ENCODE assay signal across 23 mouse cellular contexts in genomic region chr9:7851841-7852240, GRCm38 (mm10). TPM values are rescaled to one million over a fixed set of nuclear protein-coding genes. Genes with fewer than 3 reads are reported as not detected.
A peak's percentile ranks its signal among the peaks of the same experiment; 100 is the strongest.
DNase-seq lines count a peak whose midpoint lies in the region; ATAC-seq lines count a peak whose summit lies in the region.
"Had no signal": no experiment of that assay in that cellular context is flagged by ENCODE, and none has a peak within 500 bp of the region (broad histone marks: within the 10 kb centered on the region; RNA-seq: fewer than 3 reads in every experiment).

No protein-coding gene starts in this region.

- H3K27me3 ChIP-seq in midbrain, embryonic 11.5 days (ENCODE audit: control insufficient read depth, insufficient read depth, low read length): no peaks in the 10 kb centered on the region
- H3K27me3 ChIP-seq in midbrain, embryonic 13.5 days: no peaks in the 10 kb centered on the region
- H3K27me3 ChIP-seq: CH12.LX; embryonic facial prominence, embryonic 12.5 days; forebrain, embryonic 13.5 days; forebrain, embryonic 15.5 days had no signal

- H3K4me3 ChIP-seq in midbrain, embryonic 11.5 days (ENCODE audit: low read depth, low read length): no peak overlapping the region
- no peak overlapping the region for H3K4me3 ChIP-seq in midbrain, embryonic 13.5 days (replicated peaks)
- H3K4me3 ChIP-seq: embryonic facial prominence, embryonic 10.5 days; embryonic facial prominence, embryonic 12.5 days; forebrain, embryonic 13.5 days; forebrain, embryonic 15.5 days had no signal

- DNase-seq in heart, adult 11 months: peak; percentile 80
- DNase-seq in heart, postnatal 4 days: no peak
- peak; percentile 57 for DNase-seq in midbrain, embryonic 11.5 days (ENCODE audit: low spot score, missing footprints)
- DNase-seq in embryo, embryonic 10 days (ENCODE audit: low spot score): no peak
- DNase-seq: adrenal gland, adult 2 months; adrenal gland, postnatal 10 days; adrenal gland, postnatal 25 days; B cell, adult 2 months; cerebellum, adult 11 months; cerebellum, adult 18-20 months; cerebellum, adult 8-10 months; cerebellum, adult 9-11 months; cerebellum, postnatal 14 days; cerebellum, postnatal 36 days; forebrain, postnatal 0 days had no signal

- H3K4me1 ChIP-seq in midbrain, embryonic 11.5 days (ENCODE audit: control insufficient read depth, insufficient read depth, low read length): no peaks in the 10 kb centered on the region
- no peaks in the 10 kb centered on the region for H3K4me1 ChIP-seq in midbrain, embryonic 13.5 days (replicated peaks)
- H3K4me1 ChIP-seq: embryonic facial prominence, embryonic 12.5 days; forebrain, embryonic 13.5 days; forebrain, embryonic 15.5 days had no signal

- no peak overlapping the region for H3K4me2 ChIP-seq in midbrain, embryonic 11.5 days
- no peak overlapping the region for H3K4me2 ChIP-seq in midbrain, embryonic 13.5 days (replicated peaks)
- H3K4me2 ChIP-seq: embryonic facial prominence, embryonic 12.5 days; forebrain, embryonic 13.5 days; forebrain, embryonic 15.5 days had no signal

- H3K36me3 ChIP-seq in midbrain, embryonic 11.5 days (ENCODE audit: control insufficient read depth, insufficient read depth, low read length): no peaks in the 10 kb centered on the region
- no peaks in the 10 kb centered on the region for H3K36me3 ChIP-seq in midbrain, embryonic 13.5 days
- H3K36me3 ChIP-seq: forebrain, embryonic 15.5 days had no signal

- 91% methylated on average over 8 of the region's 8 CpGs for WGBS in midbrain, embryonic 11.5 days
- WGBS in midbrain, embryonic 13.5 days: 91% methylated on average over 8 of the region's 8 CpGs

- no peak overlapping the region for H3K27ac ChIP-seq in midbrain, embryonic 11.5 days (ENCODE audit: low read depth, low read length)
- no peak overlapping the region for H3K27ac ChIP-seq in midbrain, embryonic 13.5 days
- H3K27ac ChIP-seq: embryonic facial prominence, embryonic 10.5 days; embryonic facial prominence, embryonic 12.5 days; forebrain, embryonic 13.5 days; forebrain, embryonic 15.5 days had no signal

- no peak for ATAC-seq in midbrain, embryonic 11.5 days (ENCODE audit: low FRiP score)
- ATAC-seq in midbrain, embryonic 13.5 days: no peak
- ATAC-seq: CD4-positive, CD25-positive, alpha-beta regulatory T cell, adult 4 months; forebrain, embryonic 13.5 days; forebrain, embryonic 15.5 days; forebrain, postnatal 0 days had no signal

- no peaks in the 10 kb centered on the region for H3K9me3 ChIP-seq in midbrain, embryonic 11.5 days (ENCODE audit: control insufficient read depth, low read length)
- H3K9me3 ChIP-seq in midbrain, embryonic 13.5 days: no peaks in the 10 kb centered on the region
- H3K9me3 ChIP-seq: embryonic facial prominence, embryonic 10.5 days; embryonic facial prominence, embryonic 12.5 days; forebrain, embryonic 13.5 days; forebrain, embryonic 15.5 days; G1E had no signal

- H3K9ac ChIP-seq in midbrain, embryonic 11.5 days (ENCODE audit: low read length): no peak overlapping the region
- H3K9ac ChIP-seq in midbrain, embryonic 13.5 days (replicated peaks): no peak overlapping the region
- H3K9ac ChIP-seq: embryonic facial prominence, embryonic 12.5 days; forebrain, embryonic 13.5 days; forebrain, embryonic 15.5 days; forebrain, postnatal 0 days had no signal

RNA-seq across cellular contexts. Expression of gene Birc2, which starts 15.0 kb away (rescaled TPM):
- total RNA-seq in heart, postnatal 4 days (2021): 10 to 100 TPM; 20.8 to 23.5 TPM
- polyA plus RNA-seq in midbrain, embryonic 11.5 days (2014; fragmentation: Nextera tagmentation; extraction: Ambion mirVana): 42.4 and 47.0 TPM in 2 replicates
- polyA plus RNA-seq in midbrain, embryonic 13.5 days (2015; fragmentation: Nextera tagmentation; extraction: Ambion mirVana): 49.1 and 50.7 TPM in 2 replicates

RNA-seq across cellular contexts. Expression of gene Birc3, which starts 21.1 kb away (rescaled TPM):
- 1 to 10 TPM; 7.0 to 8.8 TPM for total RNA-seq in heart, postnatal 4 days (2021)
- 3.9 and 4.2 TPM in 2 replicates for polyA plus RNA-seq in midbrain, embryonic 11.5 days (2014; fragmentation: Nextera tagmentation; extraction: Ambion mirVana)
- polyA plus RNA-seq in midbrain, embryonic 13.5 days (2015; fragmentation: Nextera tagmentation; extraction: Ambion mirVana): 1.4 and 1.5 TPM in 2 replicates

Comparison
In these comparisons a context has a peak if more than half of its experiments do, and no peak if none do; other contexts are left out.
1. DNase-seq: peak in heart, adult 11 months (single experiment) and midbrain, embryonic 11.5 days (single experiment); none in heart, postnatal 4 days (single experiment) and embryo, embryonic 10 days (single experiment).